Mouse (Mus musculus) embryonic facial prominence, embryonic 14.5 days (tissue): ENCODE results near the gene Tomm20. TPM values are rescaled to one million over a fixed set of nuclear protein-coding genes. Genes with fewer than 3 reads are reported as not detected.
"Not testable (repeated sequence)": the region's sequence is repeated elsewhere in the genome, so short reads cannot be mapped to it uniquely, and the experiment has no call there.

Experiments used
- ATAC-seq: fragments of 200-750 bp; cut with Nextera tagmentation; 2 replicates; pipeline ENCODE4 v1.8.0; 2017; ENCODE audit warnings: low read depth, moderate number of reproducible peaks, moderate TSS enrichment
- DNase-seq: peaks from one replicate; pipeline ENCODE4 v3.0.0-alpha.2; 2015; ENCODE audit warnings: low spot score
- H3K27ac ChIP-seq: fragments of 300-500 bp; sonication (generic); replicated peaks from 2 replicates; pipeline ENCODE4 v1.5.1; 2014; ENCODE audit warnings: low read depth, mild to moderate bottlenecking, low read length, moderate library complexity
- H3K27me3 ChIP-seq: fragments of 300-500 bp; sonication (generic); replicated peaks from 2 replicates; pipeline ENCODE4 v1.6.1; 2014; ENCODE audit warnings: low read length; ENCODE audit not compliant: control insufficient read depth, insufficient read depth
- H3K36me3 ChIP-seq: fragments of 300-500 bp; sonication (generic); 2 replicates; pipeline ENCODE4 v1.6.1; 2014; ENCODE audit warnings: low read length, mixed read lengths; ENCODE audit not compliant: control insufficient read depth, insufficient read depth
- H3K4me1 ChIP-seq: fragments of 300-500 bp; sonication (generic); 2 replicates; pipeline ENCODE4 v1.6.1; 2014; ENCODE audit warnings: antibody characterized with exemption, low read length; ENCODE audit not compliant: control insufficient read depth, insufficient read depth
- H3K4me2 ChIP-seq: fragments of 300-500 bp; sonication (generic); 2 replicates; pipeline ENCODE4 v1.6.1; 2014; ENCODE audit warnings: low read depth, mild to moderate bottlenecking, low read length, moderate library complexity, mixed read lengths
- H3K4me3 ChIP-seq: fragments of 300-500 bp; sonication (generic); 2 replicates; pipeline ENCODE4 v1.5.1; 2014; ENCODE audit warnings: low read depth, mild to moderate bottlenecking, low read length
- H3K9ac ChIP-seq: fragments of 300-500 bp; sonication (generic); 2 replicates; pipeline ENCODE4 v1.6.1; 2014; ENCODE audit warnings: low read depth, mild to moderate bottlenecking, low read length, moderate library complexity, mixed read lengths
- H3K9me3 ChIP-seq: fragments of 300-500 bp; sonication (generic); 2 replicates; pipeline ENCODE4 v1.6.1; 2016; ENCODE audit warnings: low read length; ENCODE audit not compliant: control insufficient read depth
- WGBS: fragments of 180-500 bp; shearing (Covaris S2); extraction: QIAGEN DNeasy Blood & Tissue Kit; methylation state at CpG from one replicate; pipeline ENCODE4 v1.1.7; 2014; 5-methylcytosine and 5-hydroxymethylcytosine counted together
- polyA plus RNA-seq: library from polyadenylated mRNA; unstranded; fragments of >200 nt; fragmentation: Nextera tagmentation; extraction: Ambion mirVana; gene quantifications from 2 replicates; pipeline ENCODE4 v1.2.1, GENCODE M21; 2014

The Tomm20 gene
- polyA plus RNA-seq, 1 experiment from 2014 or later, result 217 TPM

DNA sequence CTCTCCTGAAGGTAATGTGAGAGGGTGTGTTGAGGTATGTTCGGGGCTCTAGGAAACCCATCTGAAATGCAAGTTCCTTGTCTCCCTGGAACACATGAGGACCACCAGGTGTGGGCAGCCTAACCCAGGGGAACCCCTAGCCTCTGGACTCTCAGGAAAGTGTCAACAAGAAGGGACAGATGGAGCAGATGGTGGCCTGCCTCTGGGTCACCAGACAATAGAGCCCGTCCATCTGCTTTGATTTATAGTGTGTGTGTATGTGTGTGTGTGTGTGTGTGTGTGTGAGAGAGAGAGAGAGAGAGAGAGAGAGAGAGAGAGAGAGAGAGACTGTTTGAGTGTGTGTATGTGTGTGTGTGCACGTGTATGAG lies 58.0 kb downstream of the Tomm20 start:
- no peaks in the 10 kb centered on the region for H3K9me3 ChIP-seq
- peak overlapping the region; percentile 90 for H3K27ac ChIP-seq
- H3K9ac ChIP-seq, result no peak overlapping the region
- DNase-seq (no peak), ATAC-seq (peak; percentile 34)
- H3K4me3 ChIP-seq, result no peak overlapping the region
- WGBS, result 70% methylated on average over 3 of the region's 3 CpGs
- no peaks in the 10 kb centered on the region for H3K36me3 ChIP-seq
- no peak overlapping the region for H3K4me2 ChIP-seq
- H3K4me1 ChIP-seq, result peaks cover 34% of the 10 kb centered on the region
- H3K27me3 ChIP-seq, result no peaks in the 10 kb centered on the region

DNA sequence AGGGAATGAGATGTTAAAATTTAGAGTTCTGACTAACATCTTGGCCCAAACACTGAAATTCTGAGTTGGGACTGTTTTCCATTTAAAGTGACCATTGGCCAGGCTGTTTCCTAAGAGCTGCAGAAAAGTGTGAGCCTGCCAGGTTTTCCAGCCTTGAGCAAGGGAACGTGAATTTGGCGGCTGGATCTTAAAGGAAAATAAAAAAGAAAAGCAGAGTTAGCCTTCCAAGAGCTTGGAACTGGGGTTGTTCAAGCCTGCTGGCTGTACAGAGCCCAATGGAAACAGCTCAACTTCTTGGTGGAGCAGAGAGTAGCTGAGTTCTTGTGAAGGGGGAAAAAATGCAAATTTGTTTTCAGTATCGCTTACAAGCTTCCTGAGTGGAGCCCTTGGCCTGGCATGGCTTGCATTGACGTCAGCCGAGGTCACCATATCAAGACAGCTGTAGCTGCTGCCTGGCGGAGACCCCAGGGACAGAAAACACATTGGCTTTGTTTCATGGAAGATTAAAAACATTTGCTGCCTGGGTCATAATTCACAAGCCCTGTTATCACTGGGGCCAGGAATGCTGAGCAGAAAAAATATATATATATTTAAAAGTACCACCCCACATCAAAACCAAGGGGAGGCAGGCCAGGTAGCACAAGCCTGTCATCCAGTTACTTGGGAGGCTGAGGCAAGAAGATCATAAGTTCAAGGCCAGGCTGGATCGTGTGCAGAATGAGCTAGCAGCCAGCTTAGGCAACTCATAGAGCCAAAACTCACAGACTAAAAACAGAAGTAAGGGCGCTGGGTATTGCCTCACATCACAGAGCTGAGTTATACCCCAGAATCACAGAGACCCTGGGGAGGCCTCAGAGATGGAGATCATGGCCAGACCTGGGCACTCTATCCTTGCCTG lies 58.7 kb downstream of the Tomm20 start:
- DNase-seq (peak; percentile 94), ATAC-seq (peak; percentile 82)
- H3K9me3 ChIP-seq, result no peaks in the 10 kb centered on the region
- H3K4me2 ChIP-seq, result no peak overlapping the region
- peaks cover 34% of the 10 kb centered on the region for H3K4me1 ChIP-seq
- no peaks in the 10 kb centered on the region for H3K27me3 ChIP-seq
- 31% methylated on average over 8 of the region's 8 CpGs for WGBS
- H3K4me3 ChIP-seq, result no peak overlapping the region
- no peak overlapping the region; the same call in 1 of the 2 replicates for H3K9ac ChIP-seq
- no peaks in the 10 kb centered on the region for H3K36me3 ChIP-seq
- peak overlapping the region; percentile 90 for H3K27ac ChIP-seq

DNA sequence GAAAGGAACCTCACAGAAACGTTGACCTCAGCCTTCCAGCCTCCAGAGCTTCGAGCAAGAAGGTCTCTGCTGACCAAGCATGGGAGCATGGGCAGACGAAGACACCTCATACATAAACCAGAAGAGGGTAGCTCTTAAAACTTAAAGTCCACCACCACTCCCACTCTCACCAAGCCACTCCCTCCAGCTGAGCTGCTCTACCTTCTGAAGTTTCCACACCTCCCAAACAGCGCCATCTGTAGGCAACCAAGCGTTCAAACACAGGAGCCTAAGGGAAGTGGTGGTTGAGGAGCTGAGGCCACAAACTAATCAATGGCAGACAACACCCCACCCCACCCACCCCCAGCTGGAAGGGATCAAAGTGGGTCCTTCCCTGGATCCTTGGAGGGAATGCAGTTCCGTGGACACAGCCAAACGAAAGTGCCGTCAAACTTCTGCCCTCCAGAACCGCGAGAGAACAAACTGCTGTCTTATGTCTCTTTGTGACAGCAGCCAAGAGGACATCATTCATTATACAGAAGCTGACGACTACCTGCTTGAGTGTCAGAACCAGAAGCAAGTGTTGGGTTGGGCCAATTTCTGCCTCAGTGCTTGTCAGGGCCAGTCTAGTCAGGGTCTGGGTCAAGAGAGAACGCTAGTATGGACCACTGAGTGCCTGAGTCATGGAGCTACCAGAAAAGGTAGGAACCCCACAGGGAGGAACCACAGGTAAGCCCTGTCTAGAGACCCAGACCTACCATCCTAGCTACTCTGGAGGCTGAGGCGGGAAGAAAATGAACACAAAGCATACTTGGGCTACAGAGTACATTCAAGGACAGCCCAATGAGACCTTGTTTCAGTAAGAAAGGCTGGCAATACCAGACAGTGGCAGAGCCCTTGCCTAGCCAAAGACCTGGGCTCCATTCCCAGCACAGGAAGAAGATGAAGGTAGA lies 59.8 kb downstream of the Tomm20 start:
- no peak overlapping the region for H3K4me2 ChIP-seq
- DNase-seq (no peak), ATAC-seq (no peak)
- WGBS, result 68% methylated on average over 13 of the region's 13 CpGs
- H3K9ac ChIP-seq, result no peak overlapping the region
- peak overlapping the region; percentile 90 for H3K27ac ChIP-seq
- no peak overlapping the region for H3K4me3 ChIP-seq
- no peaks in the 10 kb centered on the region for H3K36me3 ChIP-seq
- H3K27me3 ChIP-seq, result no peaks in the 10 kb centered on the region
- H3K9me3 ChIP-seq, result no peaks in the 10 kb centered on the region
- H3K4me1 ChIP-seq, result peaks cover 34% of the 10 kb centered on the region

DNA sequence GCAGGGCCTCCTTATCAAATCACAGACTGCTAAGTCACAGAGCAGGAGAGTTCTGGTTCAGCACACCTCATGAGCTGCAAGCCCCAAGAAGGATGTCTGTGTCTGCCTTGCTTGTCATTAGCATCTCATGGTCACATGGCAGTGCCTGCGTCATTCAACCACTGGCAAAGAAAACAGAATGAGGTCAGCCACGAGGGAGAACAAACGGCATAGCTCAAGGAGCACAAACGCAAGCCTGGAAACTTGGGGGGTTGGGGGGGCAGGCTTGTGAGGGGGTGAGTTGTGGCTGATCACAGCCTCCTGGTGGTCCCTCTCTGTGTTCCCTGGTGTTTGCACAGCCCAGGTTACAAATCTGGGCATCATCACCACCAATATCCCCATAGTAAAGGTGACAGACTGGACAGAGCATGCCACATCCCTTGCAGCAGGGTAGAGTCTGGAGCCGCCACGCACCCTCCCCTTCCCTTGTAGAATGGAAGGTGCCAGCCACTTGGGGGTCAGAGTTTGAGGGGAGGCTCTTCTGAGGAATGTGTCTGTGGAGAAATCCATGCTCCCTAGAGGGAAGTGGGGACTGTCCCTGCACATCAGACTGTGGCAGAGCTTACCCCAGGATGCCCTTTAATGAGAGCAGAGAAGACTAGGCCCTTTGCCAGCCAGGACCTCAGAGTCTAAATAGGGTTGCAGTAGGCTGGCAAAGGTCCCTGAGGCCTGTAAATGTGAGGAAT lies 61.3 kb downstream of the Tomm20 start:
- DNase-seq, result peak; percentile 78
- 0 out of 2 replicates have a peak overlapping the region, but pooled peaks have one; percentile 17 for H3K27ac ChIP-seq

DNA sequence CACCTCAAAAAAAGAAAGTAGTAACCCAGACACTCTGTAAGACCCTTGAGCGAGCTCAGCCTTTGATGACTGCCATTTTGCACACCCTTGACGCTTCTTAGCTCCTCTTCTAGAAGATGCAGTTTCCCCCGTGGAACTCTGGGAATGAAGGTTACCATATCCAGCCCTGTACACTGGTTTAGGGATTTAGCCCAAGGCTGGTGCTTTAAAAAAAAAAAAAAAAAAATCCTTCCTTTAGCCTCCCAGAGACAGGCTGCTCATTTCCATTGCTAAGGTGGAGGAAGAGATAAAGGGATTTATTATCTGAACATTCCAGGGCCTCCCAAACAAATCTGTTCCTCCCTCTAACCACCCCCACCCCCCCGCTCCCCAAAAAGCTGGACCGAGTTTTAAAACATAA lies 61.9 kb downstream of the Tomm20 start:
- peak overlapping the region; percentile 8; the same call in 1 of the 2 replicates for H3K27ac ChIP-seq
- no peaks in the 10 kb centered on the region for H3K27me3 ChIP-seq
- no peaks in the 10 kb centered on the region for H3K36me3 ChIP-seq
- ATAC-seq, result no peak
- H3K9me3 ChIP-seq, result no peaks in the 10 kb centered on the region
- 56% methylated on average over 5 of the region's 5 CpGs for WGBS
- peaks cover 34% of the 10 kb centered on the region for H3K4me1 ChIP-seq
- H3K4me2 ChIP-seq, result no peak overlapping the region
- DNase-seq, result no peak
- no peak overlapping the region for H3K9ac ChIP-seq
- no peak overlapping the region for H3K4me3 ChIP-seq

More for the DNA sequence above, 61.3 kb downstream of the Tomm20 start:
- Histone ChIP-seq H3K9ac (no peak overlapping the region), H3K4me2 (no peak overlapping the region), H3K36me3 (no peaks in the 10 kb centered on the region), H3K27me3 (no peaks in the 10 kb centered on the region), H3K4me1 (peaks cover 34% of the 10 kb centered on the region), H3K4me3 (no peak overlapping the region), H3K9me3 (no peaks in the 10 kb centered on the region)
- 31% methylated on average over 6 of the region's 6 CpGs for WGBS
- peak; percentile 31; the same call in 1 of the 2 replicates for ATAC-seq

DNA sequence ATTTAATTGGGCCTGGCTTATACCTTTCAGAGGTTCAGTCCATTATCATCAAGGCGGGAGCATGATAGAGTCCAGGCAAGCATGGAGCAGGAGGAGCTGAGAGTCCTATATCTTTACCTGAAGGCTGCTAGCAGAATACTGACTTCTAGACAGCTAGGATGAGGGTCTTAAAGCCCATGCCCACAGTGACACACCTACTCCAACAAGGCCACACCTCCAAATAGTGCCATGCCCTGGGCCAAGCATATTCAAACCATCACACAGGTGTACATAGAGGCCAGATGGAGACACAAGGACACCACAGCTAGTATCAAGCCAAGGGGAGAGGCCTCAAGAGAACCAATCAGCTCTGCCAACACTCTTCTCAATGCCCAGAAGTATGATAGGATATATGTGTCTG lies 63.1 kb downstream of the Tomm20 start:
- not testable (repeated sequence) for ATAC-seq, H3K9me3 ChIP-seq, DNase-seq, H3K4me3 ChIP-seq, H3K27me3 ChIP-seq, H3K4me2 ChIP-seq, H3K27ac ChIP-seq, H3K9ac ChIP-seq, H3K36me3 ChIP-seq
- 84% methylated on average over 1 of the region's 1 CpGs for WGBS
- peaks cover 31% of the 10 kb centered on the region for H3K4me1 ChIP-seq

DNA sequence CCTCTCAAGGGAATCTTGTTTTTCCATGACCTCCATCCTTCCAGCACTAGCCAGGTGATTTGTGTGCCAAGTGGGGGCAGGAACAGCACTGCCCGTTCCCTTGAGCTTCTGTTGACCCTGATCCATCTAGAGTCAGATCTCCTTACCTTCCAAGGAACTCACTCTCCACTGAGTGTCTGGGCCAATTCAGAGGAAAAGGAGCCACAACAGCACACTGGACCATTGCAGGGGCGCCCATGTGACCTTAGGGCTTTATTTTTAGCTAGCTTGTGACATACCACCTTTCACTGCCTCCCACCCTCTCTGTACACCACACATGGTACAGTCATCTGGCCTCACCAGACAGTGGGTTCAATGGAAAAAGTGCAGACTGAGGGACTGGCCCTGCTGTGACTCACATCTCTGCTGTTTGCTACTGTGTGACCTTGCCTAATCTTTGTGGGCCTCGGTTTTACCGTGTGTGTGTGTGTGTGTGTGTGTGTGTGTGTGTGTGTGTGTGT lies 64.0 kb downstream of the Tomm20 start:
- Histone ChIP-seq H3K4me2 (no peak overlapping the region), H3K27me3 (no peaks in the 10 kb centered on the region), H3K9me3 (no peaks in the 10 kb centered on the region), H3K27ac (no peak overlapping the region), H3K36me3 (no peaks in the 10 kb centered on the region), H3K4me1 (peaks cover 26% of the 10 kb centered on the region), H3K9ac (no peak overlapping the region), H3K4me3 (no peak overlapping the region)
- DNase-seq (no peak), ATAC-seq (no peak)
- WGBS, result 82% methylated on average over 4 of the region's 4 CpGs
